Mouse (Mus musculus) embryonic fibroblast, embryonic 13.5 days (primary cell): Measurements from ENCODE around the gene Slc16a5.

Experiments used
- CTCF ChIP-seq: IDR thresholded peaks from 2 replicates; pipeline ENCODE4 v1.5.1; 2011; ENCODE audit warnings: mild to moderate bottlenecking, control low read depth, low read length, moderate library complexity, borderline replicate concordance; ENCODE audit not compliant: insufficient read depth
- POLR2A ChIP-seq: IDR thresholded peaks from 2 replicates; pipeline ENCODE4 v1.6.1; 2011; ENCODE audit warnings: low read depth, mild to moderate bottlenecking, control low read depth, low read length, moderate library complexity

DNA sequence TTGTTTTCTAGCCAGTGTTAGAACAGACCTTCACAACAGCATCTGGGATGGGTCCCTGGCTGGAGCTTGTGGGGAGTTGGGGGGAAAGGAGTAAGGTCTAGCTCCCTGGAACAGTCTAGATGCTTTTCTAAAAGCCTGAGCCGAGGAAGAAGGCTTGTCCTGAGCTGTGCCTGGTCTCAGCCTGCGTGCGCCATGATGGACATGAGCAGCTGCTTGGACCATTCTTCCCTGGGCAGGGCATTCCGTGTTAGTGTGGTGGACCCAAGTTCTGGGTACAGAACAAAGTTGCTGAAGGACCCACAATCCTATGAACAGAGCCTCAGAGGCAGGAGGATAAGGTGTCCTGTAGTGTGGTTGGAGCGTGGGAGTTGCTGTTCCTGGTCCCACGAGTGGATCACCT, 31.7 kb upstream of the Slc16a5 start:
- TF ChIP-seq CTCF (no peak), POLR2A (no peak)
